Mouse (Mus musculus) naive thymus-derived CD4-positive, alpha-beta T cell, adult 2 months (primary cell): Measurements from ENCODE around the gene Hps5.
"Not testable (repeated sequence)": the region's sequence is repeated elsewhere in the genome, so short reads cannot be mapped to it uniquely, and the experiment has no call there.

ENCODE experiments used
- DNase-seq: peaks from one replicate; pipeline ENCODE4 v3.0.0-alpha.2; 2011; ENCODE audit warnings: low read depth

Hps5 gene

GRCm38 (mm10) chr7:46827046-46827802, 31.4 kb upstream of the Hps5 start:
- DNase-seq, result no peak

GRCm38 (mm10) chr7:46820876-46821632, 25.2 kb upstream of the Hps5 start:
- DNase-seq, result not testable (repeated sequence)

GRCm38 (mm10) chr7:46814012-46814411, 18.1 kb upstream of the Hps5 start:
- no peak for DNase-seq

GRCm38 (mm10) chr7:46810325-46810724, 14.5 kb upstream of the Hps5 start:
- DNase-seq, result no peak

- DNase-seq, result peak; percentile 12
These were observed 915 bp upstream of the Hps5 start for GRCm38 (mm10) chr7:46796779-46797178.

GRCm38 (mm10) chr7:46796206-46796679, 379 bp upstream of the Hps5 start:
- DNase-seq, result no peak

- no peak for DNase-seq
These were observed 2.0 kb downstream of the Hps5 start for GRCm38 (mm10) chr7:46793871-46794270.

- DNase-seq, result no peak
These were observed 6.6 kb downstream of the Hps5 start for GRCm38 (mm10) chr7:46789177-46789849.

GRCm38 (mm10) chr7:46770706-46771105, 25.2 kb downstream of the Hps5 start:
- peak; percentile 65 for DNase-seq

- DNase-seq, result no peak
These were observed 27.4 kb downstream of the Hps5 start for GRCm38 (mm10) chr7:46768451-46768850.

GRCm38 (mm10) chr7:46767371-46767770, 28.5 kb downstream of the Hps5 start:
- DNase-seq, result no peak

- DNase-seq, result no peak
These were observed 31.2 kb downstream of the Hps5 start for GRCm38 (mm10) chr7:46764672-46765071.

- no peak for DNase-seq
These were observed 33.3 kb downstream of the Hps5 start for GRCm38 (mm10) chr7:46762601-46763000.

GRCm38 (mm10) chr7:46761049-46761795, 34.6 kb downstream of the Hps5 start:
- no peak for DNase-seq

GRCm38 (mm10) chr7:46751490-46751889, 44.4 kb downstream of the Hps5 start, which contains the start of gene Saa2:
Gene Saa2, plus strand, starts transcription at chr7:46751790.
- no peak for DNase-seq

GRCm38 (mm10) chr7:46748459-46748858, 47.4 kb downstream of the Hps5 start:
- no peak for DNase-seq

- DNase-seq, result no peak
These were observed 49.5 kb downstream of the Hps5 start for GRCm38 (mm10) chr7:46746381-46746780.

- DNase-seq, result no peak
These were observed 50.0 kb downstream of the Hps5 start for GRCm38 (mm10) chr7:46745816-46746215.

GRCm38 (mm10) chr7:46742880-46743279, 53.0 kb downstream of the Hps5 start, which contains the start of gene Saa1:
Gene Saa1, minus strand, starts transcription at chr7:46742980.
- not testable (repeated sequence) for DNase-seq

GRCm38 (mm10) chr7:46740041-46740440, 55.8 kb downstream of the Hps5 start:
- not testable (repeated sequence) for DNase-seq

- DNase-seq, result no peak
These were observed 57.1 kb downstream of the Hps5 start for GRCm38 (mm10) chr7:46738561-46739460.
